ENCODE assay signal across 21 mouse cellular contexts in the genomic region with DNA sequence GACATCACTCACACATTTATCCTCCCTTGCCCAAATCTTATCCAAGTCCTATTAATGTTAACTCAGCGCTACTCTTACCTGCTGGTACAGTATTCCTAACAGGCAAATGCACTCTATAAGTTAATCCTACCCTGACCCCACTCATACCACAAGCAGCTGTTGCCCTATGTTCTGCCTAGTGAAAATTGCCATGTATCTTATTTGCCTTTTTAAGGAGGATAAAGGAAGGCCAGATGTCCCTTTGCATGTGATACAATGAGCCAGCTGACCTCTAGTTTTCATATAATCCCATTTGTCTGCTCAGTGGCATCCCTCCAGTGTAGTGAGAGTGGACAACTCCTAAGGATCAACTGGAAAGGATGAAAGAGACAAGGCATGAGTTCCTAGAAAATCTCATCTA.
DNase-seq lines count a peak whose midpoint lies in the region; ATAC-seq lines count a peak whose summit lies in the region.
"Had no signal": no experiment of that assay in that cellular context is flagged by ENCODE, and none has a peak within 500 bp of the region (broad histone marks: within the 10 kb centered on the region; RNA-seq: fewer than 3 reads in every experiment).

No protein-coding gene starts in this region.

- no peak overlapping the region for H3K4me3 ChIP-seq in midbrain, embryonic 11.5 days (ENCODE audit: low read depth, low read length)
- H3K4me3 ChIP-seq in midbrain, embryonic 16.5 days (ENCODE audit: low read depth, low read length), result no peak overlapping the region

- WGBS in midbrain, embryonic 11.5 days, result 87% methylated on average over 1 of the region's 1 CpGs
- WGBS in midbrain, embryonic 16.5 days, result 94% methylated on average over 1 of the region's 1 CpGs

- no peaks in the 10 kb centered on the region for H3K27me3 ChIP-seq in midbrain, embryonic 11.5 days (ENCODE audit: control insufficient read depth, insufficient read depth, low read length)
- no peaks in the 10 kb centered on the region for H3K27me3 ChIP-seq in midbrain, embryonic 16.5 days (ENCODE audit: control insufficient read depth, insufficient read depth, low read depth, low read length)
- H3K27me3 ChIP-seq: CH12.LX had no signal

- no peaks in the 10 kb centered on the region for H3K9me3 ChIP-seq in midbrain, embryonic 11.5 days (ENCODE audit: control insufficient read depth, low read length)
- no peaks in the 10 kb centered on the region for H3K9me3 ChIP-seq in midbrain, embryonic 16.5 days (replicated peaks; ENCODE audit: control insufficient read depth, low read length, poor library complexity, severe bottlenecking)
- H3K9me3 ChIP-seq: G1E had no signal

- H3K4me1 ChIP-seq in midbrain, embryonic 11.5 days (ENCODE audit: control insufficient read depth, insufficient read depth, low read length), result no peaks in the 10 kb centered on the region
- no peaks in the 10 kb centered on the region for H3K4me1 ChIP-seq in midbrain, embryonic 16.5 days (ENCODE audit: control insufficient read depth, insufficient read depth, low read length)

- H3K4me2 ChIP-seq in midbrain, embryonic 11.5 days, result no peak overlapping the region
- no peak overlapping the region for H3K4me2 ChIP-seq in midbrain, embryonic 16.5 days (ENCODE audit: low read length)

- no peak for ATAC-seq in midbrain, embryonic 11.5 days (ENCODE audit: low FRiP score)
- no peak for ATAC-seq in midbrain, embryonic 16.5 days
- ATAC-seq: activated CD4-positive, CD25-positive, alpha-beta regulatory T cell, adult 4 months; CD4-positive, CD25-positive, alpha-beta regulatory T cell, adult 4 months; Patski had no signal

- no peaks in the 10 kb centered on the region for H3K36me3 ChIP-seq in midbrain, embryonic 11.5 days (ENCODE audit: control insufficient read depth, insufficient read depth, low read length)
- no peaks in the 10 kb centered on the region for H3K36me3 ChIP-seq in midbrain, embryonic 16.5 days (ENCODE audit: control insufficient read depth, insufficient read depth, low read length)
- H3K36me3 ChIP-seq: G1E had no signal

- peak; percentile 6 for DNase-seq in midbrain, embryonic 11.5 days (ENCODE audit: low spot score, missing footprints)
- peak; percentile 33 for DNase-seq in retina, embryonic 14.5 days (ENCODE audit: low spot score)
- peak; percentile 62 for DNase-seq in retina, postnatal 1 day
- DNase-seq in cerebellum, postnatal 36 days, result no peak
- no peak for DNase-seq in frontal cortex, postnatal 25 days (ENCODE audit: low spot score in 2 of 2)
- DNase-seq: adrenal gland, adult 2 months; adrenal gland, adult 8-10 months; adrenal gland, postnatal 10 days; adrenal gland, postnatal 14 days; adrenal gland, postnatal 25 days; adrenal gland, postnatal 36 days; B cell, adult 2 months; cerebellum, adult 11 months; cerebellum, adult 11-12 months; cerebellum, adult 18-20 months had no signal

- H3K27ac ChIP-seq in midbrain, embryonic 11.5 days (ENCODE audit: low read depth, low read length), result no peak overlapping the region
- H3K27ac ChIP-seq in midbrain, embryonic 16.5 days (ENCODE audit: low read length), result no peak overlapping the region

- H3K9ac ChIP-seq in midbrain, embryonic 11.5 days (ENCODE audit: low read length), result no peak overlapping the region
- no peak overlapping the region for H3K9ac ChIP-seq in midbrain, embryonic 16.5 days (ENCODE audit: low read depth, low read length)

Comparison
In these comparisons a context has a peak if more than half of its experiments do, and no peak if none do; other contexts are left out.
1. DNase-seq: peak in midbrain, embryonic 11.5 days (single experiment), retina, embryonic 14.5 days (single experiment) and retina, postnatal 1 day (single experiment); none in cerebellum, postnatal 36 days (0 of 2) and frontal cortex, postnatal 25 days (0 of 2).